In genomic region chr19:5728631-5729443, GRCm38 (mm10) we compare ENCODE assay signal across 8 mouse cellular contexts. TPM values are rescaled to one million over a fixed set of nuclear protein-coding genes. Genes with fewer than 3 reads are reported as not detected.
DNase-seq lines count a peak whose midpoint lies in the region; ATAC-seq and TF ChIP-seq lines count a peak whose summit lies in the region.

No protein-coding gene starts in this region.

- no peak for TF ChIP-seq CTCF in Patski (IDR thresholded peaks at IDR 0.05)

- 4% methylated on average over 37 of the region's 37 CpGs for WGBS in embryonic facial prominence, embryonic 15.5 days

- DNase-seq in adrenal gland, postnatal 10 days, result peak; percentile 74
- DNase-seq in adrenal gland, postnatal 4 days (ENCODE audit: low spot score in 2 of 2), result no peak
- no peak for DNase-seq in Patski (ENCODE audit: low read depth, low spot score)
- peak; percentile 75 to 78 for DNase-seq in heart, postnatal 10 days
- peak; percentile 70 to 75 for DNase-seq in layer of hippocampus, postnatal 10 days (ENCODE audit: low spot score in 2 of 2)
- DNase-seq in lung, postnatal 36 days, result peak; percentile 66
- DNase-seq in splenic B cell, adult 2 months (ENCODE audit: low read depth, low spot score), result peak; percentile 25

- peak overlapping the region; percentile 72 for H3K4me3 ChIP-seq in embryonic facial prominence, embryonic 15.5 days (replicated peaks)

- no peaks in the 10 kb centered on the region for H3K27me3 ChIP-seq in Patski
- no peaks in the 10 kb centered on the region for H3K27me3 ChIP-seq in embryonic facial prominence, embryonic 15.5 days
- H3K27me3 ChIP-seq in splenic B cell, adult 2 months (ENCODE audit: control insufficient read depth, insufficient read depth, low read length, poor library complexity, severe bottlenecking), result no peaks in the 10 kb centered on the region

- peaks cover 72% of the 10 kb centered on the region for H3K4me1 ChIP-seq in embryonic facial prominence, embryonic 15.5 days

- H3K36me3 ChIP-seq in embryonic facial prominence, embryonic 15.5 days, result 0 out of 2 replicates have a peak, but pooled peaks cover 5% of the 10 kb centered on the region
- H3K36me3 ChIP-seq in splenic B cell, adult 2 months (ENCODE audit: control insufficient read depth, insufficient read depth, low read length, poor library complexity, severe bottlenecking), result no peaks in the 10 kb centered on the region

- H3K4me2 ChIP-seq in embryonic facial prominence, embryonic 15.5 days (replicated peaks), result peak overlapping the region; percentile 96

- CTCF ChIA-PET in Patski (lab: Charles Lee), result interaction anchor here (0.7 to 5.2 kb wide), 9 partner anchors 13 to 146 kb away, joined by 3 to 48 read pairs (median 4); partner anchors contain the start of gene Frmd8

- in situ Hi-C loops in Patski (cut with MboI; ENCODE audit: low pct_unique_long_range_greater_than_20kb), result no loop called here

- peak overlapping the region; percentile 91 for H3K27ac ChIP-seq in embryonic facial prominence, embryonic 15.5 days (replicated peaks)

- POLR2A ChIA-PET in Patski (lab: Charles Lee), result interaction anchor here (0.7 to 4.1 kb wide), 9 partner anchors 8 to 42 kb away, joined by 3 to 38 read pairs (median 4); partner anchors contain the start of genes Ltbp3 and Scyl1

- H3K9ac ChIP-seq in embryonic facial prominence, embryonic 15.5 days, result peak overlapping the region; percentile 96

- peak; percentile 10 for ATAC-seq in Patski
- ATAC-seq in embryonic facial prominence, embryonic 15.5 days (ENCODE audit: insufficient number of reproducible peaks, low FRiP score, low TSS enrichment, low read depth), result peak; percentile 11; the same call in 1 of the 2 replicates

- no peaks in the 10 kb centered on the region for H3K9me3 ChIP-seq in embryonic facial prominence, embryonic 15.5 days (replicated peaks)

- intact Hi-C loops in heart, postnatal 10 days (cut with DNase I), result loop anchor here (1.0 to 5.0 kb wide), 3 partner anchors 18 to 82 kb away; partner anchors contain the start of gene Scyl1

RNA-seq across cellular contexts. Expression of gene Fam89b, which starts 0.6 kb away (rescaled TPM):
- total RNA-seq in adrenal gland, postnatal 10 days (2021), result 10 to 100 TPM; 47.0 to 59.8 TPM
- total RNA-seq in adrenal gland, postnatal 4 days (2021), result 10 to 100 TPM; 63.5 to 67.5 TPM
- polyA plus RNA-seq in Patski (2021), result 73.0 TPM
- 110 and 111 TPM in 2 replicates for polyA plus RNA-seq in embryonic facial prominence, embryonic 15.5 days (2015; fragmentation: Nextera tagmentation; extraction: Ambion mirVana)
- total RNA-seq in heart, postnatal 10 days (2021), result 10 to 100 TPM; 44.0 to 47.7 TPM
- 10 to 100 TPM; 44.4 to 46.5 TPM for total RNA-seq in layer of hippocampus, postnatal 10 days (2021)

RNA-seq across cellular contexts. Expression of gene Ehbp1l1, which starts 2.7 kb away (rescaled TPM):
- total RNA-seq in adrenal gland, postnatal 10 days (2021), result 10 to 100 TPM; 29.8 to 48.9 TPM
- 10 to 100 TPM; 34.9 to 35.6 TPM for total RNA-seq in adrenal gland, postnatal 4 days (2021)
- polyA plus RNA-seq in Patski (2021), result 39.7 TPM
- 32.4 and 35.9 TPM in 2 replicates for polyA plus RNA-seq in embryonic facial prominence, embryonic 15.5 days (2015; fragmentation: Nextera tagmentation; extraction: Ambion mirVana)
- 100 to 1,000 TPM; 154 to 161 TPM for total RNA-seq in heart, postnatal 10 days (2021)
- total RNA-seq in layer of hippocampus, postnatal 10 days (2021), result 10 to 100 TPM; 33.4 to 41.1 TPM

RNA-seq across cellular contexts. Expression of gene Ltbp3, which starts 11.9 kb away (rescaled TPM):
- total RNA-seq in adrenal gland, postnatal 10 days (2021), result 100 to 1,000 TPM; 185 to 250 TPM
- total RNA-seq in adrenal gland, postnatal 4 days (2021), result 100 to 1,000 TPM; 277 to 287 TPM
- 747 TPM for polyA plus RNA-seq in Patski (2021)
- 52.5 and 53.5 TPM in 2 replicates for polyA plus RNA-seq in embryonic facial prominence, embryonic 15.5 days (2015; fragmentation: Nextera tagmentation; extraction: Ambion mirVana)
- total RNA-seq in heart, postnatal 10 days (2021), result 10 to 100 TPM; 77.0 to 79.2 TPM
- 10 to 100 TPM; 33.4 to 35.4 TPM for total RNA-seq in layer of hippocampus, postnatal 10 days (2021)

RNA-seq across cellular contexts. Expression of gene Kcnk7, which starts 24.7 kb away (rescaled TPM):
- total RNA-seq in adrenal gland, postnatal 10 days (2021), result not detected
- total RNA-seq in adrenal gland, postnatal 4 days (2021), result not detected
- 0.06 TPM for polyA plus RNA-seq in Patski (2021)
- polyA plus RNA-seq in embryonic facial prominence, embryonic 15.5 days (2015; fragmentation: Nextera tagmentation; extraction: Ambion mirVana), result 3.8 TPM in 2 replicates
- not detected for total RNA-seq in heart, postnatal 10 days (2021)
- total RNA-seq in layer of hippocampus, postnatal 10 days (2021), result not detected

RNA-seq across cellular contexts. Expression of gene Pcnx3, which starts 40.1 kb away (rescaled TPM):
- total RNA-seq in adrenal gland, postnatal 10 days (2021), result 10 to 100 TPM; 54.8 to 85.4 TPM
- total RNA-seq in adrenal gland, postnatal 4 days (2021), result 100 to 1,000 TPM; 117 to 123 TPM
- polyA plus RNA-seq in Patski (2021), result 78.8 TPM
- polyA plus RNA-seq in embryonic facial prominence, embryonic 15.5 days (2015; fragmentation: Nextera tagmentation; extraction: Ambion mirVana), result 24.6 and 26.6 TPM in 2 replicates
- total RNA-seq in heart, postnatal 10 days (2021), result 10 to 100 TPM; 34.7 to 37.9 TPM
- total RNA-seq in layer of hippocampus, postnatal 10 days (2021), result 10 to 100 TPM; 69.7 to 82.6 TPM

Comparison
In these comparisons a context has a peak if more than half of its experiments do, and no peak if none do; other contexts are left out.
1. DNase-seq: peak in adrenal gland, postnatal 10 days (single experiment), heart, postnatal 10 days (2 of 2), layer of hippocampus, postnatal 10 days (2 of 2), lung, postnatal 36 days (single experiment) and splenic B cell, adult 2 months (single experiment); none in adrenal gland, postnatal 4 days (0 of 2) and Patski (single experiment).